Mouse (Mus musculus): ENCODE data around the gene S1pr1.

- TF ChIP-seq POLR2A (IDR thresholded peaks at IDR 0.05; ENCODE audit: control insufficient read depth, extremely low read depth, insufficient read depth, low read length, poor library complexity) (no peak), CTCF (IDR thresholded peaks at IDR 0.05; ENCODE audit: borderline replicate concordance, control insufficient read depth, extremely low read depth, insufficient read depth, low read length, poor library complexity) (no peak)
These were observed at the start of gene S1pr1 for GRCm38 (mm10) chr3:115714671-115715651.

Data from thymus, adult 2 months (tissue).